Mouse (Mus musculus): ENCODE data around the gene Arhgap35. TPM values are rescaled to one million over a fixed set of nuclear protein-coding genes. Genes with fewer than 3 reads are reported as not detected.

The Arhgap35 gene
- polyA plus RNA-seq, 1 experiment: 25.7 TPM

DNA sequence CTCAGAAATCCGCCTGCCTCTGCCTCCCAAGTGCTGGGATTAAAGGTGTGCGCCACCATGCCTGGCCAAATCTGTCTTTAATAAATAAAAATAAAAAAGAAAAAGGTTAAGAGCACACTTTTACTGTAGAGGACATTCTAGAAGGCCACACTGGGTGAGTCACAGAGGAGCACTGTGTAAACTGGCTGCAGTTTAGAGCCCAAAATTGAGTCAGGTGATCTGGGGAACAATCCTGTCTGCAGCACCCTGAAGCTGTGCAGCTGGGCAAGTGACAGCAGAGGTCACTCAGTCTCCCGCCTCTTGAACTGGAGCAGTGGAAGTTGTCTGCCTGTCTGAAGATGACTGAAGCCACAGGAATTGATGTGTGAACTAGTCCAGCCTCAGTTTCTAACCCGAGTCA is 113.2 kb downstream of the Arhgap35 start:
- DNase-seq: no peak
- H3K4me1 ChIP-seq (ENCODE audit: control insufficient read depth, insufficient read depth, low read length): 0 out of 2 replicates have a peak, but pooled peaks cover 5% of the 10 kb centered on the region
- no peak overlapping the region for H3K27ac ChIP-seq (ENCODE audit: insufficient read depth, low read depth, low read length)
- 85% methylated on average over 4 of the region's 4 CpGs for WGBS
- no peaks in the 10 kb centered on the region for H3K27me3 ChIP-seq (replicated peaks; ENCODE audit: control insufficient read depth, insufficient read depth, low read length)
- TF ChIP-seq POLR2A (IDR thresholded peaks at IDR 0.05; ENCODE audit: low read depth, low read length) (no peak), CTCF (conservative IDR thresholded peaks at IDR 0.05; ENCODE audit: insufficient read depth, insufficient read length, low read depth, low read length) (no peak)
- no peaks in the 10 kb centered on the region; the same call in 1 of the 2 replicates for H3K36me3 ChIP-seq (ENCODE audit: control insufficient read depth, insufficient read depth, low read length)
- no peak overlapping the region for H3K4me3 ChIP-seq (ENCODE audit: insufficient read depth, low read depth, low read length)

DNA sequence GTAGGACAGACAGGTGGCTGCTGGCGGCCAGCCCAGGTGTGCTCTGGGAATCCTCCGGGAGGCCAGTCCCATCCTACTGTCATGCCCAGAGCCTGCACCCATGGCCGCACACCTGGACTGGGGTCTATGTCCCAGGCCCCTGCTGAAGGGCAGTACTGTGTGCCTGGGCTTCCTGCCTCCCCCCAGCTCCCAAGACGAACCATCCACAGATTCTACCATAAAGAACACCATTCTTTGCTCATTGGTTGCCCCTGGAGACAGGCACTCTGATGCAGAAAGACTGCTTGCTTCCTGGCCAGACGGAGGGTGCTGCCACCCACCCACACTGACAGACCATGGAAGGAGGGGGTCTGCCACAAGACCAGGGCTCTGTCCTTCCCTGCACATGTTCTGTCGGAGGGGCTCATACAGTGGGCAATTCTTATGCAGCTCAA is 115.1 kb downstream of the Arhgap35 start:
- WGBS: 90% methylated on average over 6 of the region's 6 CpGs
- H3K27ac ChIP-seq (ENCODE audit: insufficient read depth, low read depth, low read length): no peak overlapping the region
- DNase-seq: no peak
- H3K27me3 ChIP-seq (replicated peaks; ENCODE audit: control insufficient read depth, insufficient read depth, low read length): no peaks in the 10 kb centered on the region
- TF ChIP-seq POLR2A (IDR thresholded peaks at IDR 0.05; ENCODE audit: low read depth, low read length) (no peak), CTCF (conservative IDR thresholded peaks at IDR 0.05; ENCODE audit: insufficient read depth, insufficient read length, low read depth, low read length) (no peak)
- H3K4me1 ChIP-seq (ENCODE audit: control insufficient read depth, insufficient read depth, low read length): 0 out of 2 replicates have a peak, but pooled peaks cover 4% of the 10 kb centered on the region
- H3K4me3 ChIP-seq (ENCODE audit: insufficient read depth, low read depth, low read length): no peak overlapping the region
- H3K36me3 ChIP-seq (ENCODE audit: control insufficient read depth, insufficient read depth, low read length): no peaks in the 10 kb centered on the region

DNA sequence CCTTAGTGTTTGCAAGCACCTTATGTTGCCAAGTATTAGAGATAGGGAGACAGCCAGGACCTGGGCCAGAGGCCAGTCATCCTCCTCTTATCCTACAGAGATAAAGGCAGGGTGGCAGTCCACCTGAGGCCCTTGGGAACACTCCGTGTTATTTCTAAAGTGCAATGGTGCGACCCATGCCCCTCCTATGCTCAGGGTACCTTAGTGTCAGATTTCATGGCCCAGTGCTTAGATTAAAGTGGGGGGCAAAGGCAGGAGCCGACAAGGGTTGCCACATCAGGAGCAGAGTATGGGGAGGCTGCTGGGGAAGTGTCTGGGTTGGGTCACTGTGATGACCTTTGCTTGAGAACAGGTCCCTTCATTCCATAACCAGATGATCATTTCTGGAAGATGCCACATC is 118.5 kb downstream of the Arhgap35 start:
- Histone ChIP-seq H3K4me3 (ENCODE audit: insufficient read depth, low read depth, low read length) (no peak overlapping the region), H3K4me1 (ENCODE audit: control insufficient read depth, insufficient read depth, low read length) (no peaks in the 10 kb centered on the region), H3K27me3 (replicated peaks; ENCODE audit: control insufficient read depth, insufficient read depth, low read length) (no peaks in the 10 kb centered on the region), H3K27ac (ENCODE audit: insufficient read depth, low read depth, low read length) (no peak overlapping the region), H3K36me3 (ENCODE audit: control insufficient read depth, insufficient read depth, low read length) (no peaks in the 10 kb centered on the region)
- DNase-seq: no peak
- TF ChIP-seq CTCF (conservative IDR thresholded peaks at IDR 0.05; ENCODE audit: insufficient read depth, insufficient read length, low read depth, low read length): no peak
- whole genome bisulfite sequencing: 65% methylated on average over 3 of the region's 3 CpGs

DNA sequence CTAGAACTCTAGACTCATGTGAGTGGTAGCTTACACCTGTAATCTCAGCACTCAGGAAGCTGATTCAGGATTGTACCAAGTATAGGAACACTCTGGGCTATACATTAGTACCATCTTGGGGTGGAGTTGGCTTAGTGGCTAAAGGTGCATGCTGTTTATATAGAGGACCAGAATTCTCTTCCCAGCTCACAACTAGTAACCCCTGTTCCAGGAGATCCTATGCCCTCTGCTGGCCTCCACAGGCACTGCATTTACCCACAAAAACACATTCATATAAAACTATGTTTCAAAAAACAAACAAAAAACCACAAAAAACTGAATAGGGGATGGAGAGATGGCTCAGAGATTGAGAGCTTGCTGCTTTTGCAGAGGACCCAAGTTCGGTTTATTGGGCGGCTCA is 121.4 kb downstream of the Arhgap35 start:
- TF ChIP-seq CTCF (conservative IDR thresholded peaks at IDR 0.05; ENCODE audit: insufficient read depth, insufficient read length, low read depth, low read length) (peak; percentile 69), POLR2A (IDR thresholded peaks at IDR 0.05; ENCODE audit: low read depth, low read length) (no peak)
- 26% methylated on average over 2 of the region's 2 CpGs for WGBS
- H3K4me3 ChIP-seq (ENCODE audit: insufficient read depth, low read depth, low read length): no peak overlapping the region
- peak; percentile 46 for DNase-seq
- no peaks in the 10 kb centered on the region for H3K4me1 ChIP-seq (ENCODE audit: control insufficient read depth, insufficient read depth, low read length)
- no peak overlapping the region for H3K27ac ChIP-seq (ENCODE audit: insufficient read depth, low read depth, low read length)
- H3K36me3 ChIP-seq (ENCODE audit: control insufficient read depth, insufficient read depth, low read length): no peaks in the 10 kb centered on the region
- no peaks in the 10 kb centered on the region for H3K27me3 ChIP-seq (replicated peaks; ENCODE audit: control insufficient read depth, insufficient read depth, low read length)

DNA sequence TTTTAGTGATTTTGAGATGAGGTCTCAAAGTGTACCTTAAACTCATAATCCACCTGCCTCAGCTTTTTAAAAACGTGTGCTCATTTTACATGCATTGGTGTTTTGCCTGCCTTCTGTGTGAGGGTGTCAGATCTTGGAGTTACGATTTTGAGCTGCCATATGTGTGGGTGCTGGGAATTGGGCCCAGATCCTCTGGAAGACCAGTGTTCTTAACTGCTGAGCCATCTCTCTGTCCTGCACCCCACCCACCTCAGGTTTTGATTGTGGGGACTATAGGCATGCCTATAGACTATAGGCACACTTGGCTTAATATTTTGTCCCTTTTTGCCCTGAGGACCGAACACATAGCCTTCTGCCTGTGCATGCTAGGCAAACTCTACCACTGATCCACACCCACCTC is 122.6 kb downstream of the Arhgap35 start:
- H3K27me3 ChIP-seq (replicated peaks; ENCODE audit: control insufficient read depth, insufficient read depth, low read length): no peaks in the 10 kb centered on the region
- no peak for TF ChIP-seq CTCF (conservative IDR thresholded peaks at IDR 0.05; ENCODE audit: insufficient read depth, insufficient read length, low read depth, low read length)
- TF ChIP-seq POLR2A (IDR thresholded peaks at IDR 0.05; ENCODE audit: low read depth, low read length): no peak
- H3K27ac ChIP-seq (ENCODE audit: insufficient read depth, low read depth, low read length): no peak overlapping the region
- DNase-seq: no peak
- H3K4me3 ChIP-seq (ENCODE audit: insufficient read depth, low read depth, low read length): no peak overlapping the region
- 59% methylated on average over 3 of the region's 3 CpGs for WGBS
- H3K4me1 ChIP-seq (ENCODE audit: control insufficient read depth, insufficient read depth, low read length): no peaks in the 10 kb centered on the region
- no peaks in the 10 kb centered on the region for H3K36me3 ChIP-seq (ENCODE audit: control insufficient read depth, insufficient read depth, low read length)

DNA sequence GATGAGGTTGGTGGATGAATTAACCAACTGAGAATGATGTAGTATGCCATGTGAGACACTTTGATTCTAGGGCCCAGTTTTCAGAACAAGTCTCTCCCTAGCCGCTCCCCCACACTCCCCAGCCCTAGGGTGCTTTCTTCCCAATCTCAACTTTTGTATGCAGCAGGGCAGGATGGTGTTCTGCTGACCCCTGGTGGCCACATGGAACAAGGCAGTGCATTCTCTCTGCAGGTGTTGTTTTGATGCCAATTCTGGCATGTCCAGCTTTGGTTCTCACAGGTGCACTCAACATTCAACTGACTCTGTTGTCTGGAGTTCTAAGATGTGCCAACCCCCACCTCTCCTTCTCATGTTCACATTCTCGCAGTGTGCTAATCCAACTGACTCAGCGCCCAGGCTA is 123.0 kb downstream of the Arhgap35 start:
- Histone ChIP-seq H3K36me3 (ENCODE audit: control insufficient read depth, insufficient read depth, low read length) (no peaks in the 10 kb centered on the region), H3K27me3 (replicated peaks; ENCODE audit: control insufficient read depth, insufficient read depth, low read length) (no peaks in the 10 kb centered on the region), H3K27ac (ENCODE audit: insufficient read depth, low read depth, low read length) (no peak overlapping the region), H3K4me1 (ENCODE audit: control insufficient read depth, insufficient read depth, low read length) (no peaks in the 10 kb centered on the region), H3K4me3 (ENCODE audit: insufficient read depth, low read depth, low read length) (no peak overlapping the region)
- DNase-seq: peak; percentile 72
- WGBS: 21% methylated on average over 3 of the region's 3 CpGs
- peak; percentile 99 for TF ChIP-seq CTCF (conservative IDR thresholded peaks at IDR 0.05; ENCODE audit: insufficient read depth, insufficient read length, low read depth, low read length)
- no peak for TF ChIP-seq POLR2A (IDR thresholded peaks at IDR 0.05; ENCODE audit: low read depth, low read length)

DNA sequence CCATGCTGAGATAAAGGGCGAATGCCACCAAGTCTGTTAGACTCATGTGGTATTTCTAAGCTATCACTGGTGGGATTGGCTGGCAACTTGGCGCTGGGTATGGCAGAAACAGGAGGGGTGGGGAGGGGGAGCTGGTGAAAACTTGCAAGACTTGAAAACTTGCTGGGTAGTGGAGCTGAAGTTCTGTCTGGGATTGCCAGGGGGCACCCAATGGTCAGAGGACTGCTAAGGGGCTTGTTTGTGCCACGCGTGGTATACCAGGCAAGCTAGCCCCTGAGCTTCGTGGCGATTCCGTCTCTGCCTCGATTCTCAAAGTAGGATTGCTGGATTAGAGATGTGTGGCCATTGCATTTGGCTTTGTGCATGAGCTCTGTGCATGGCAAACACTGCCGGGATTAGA is 124.8 kb downstream of the Arhgap35 start:
- Histone ChIP-seq H3K36me3 (ENCODE audit: control insufficient read depth, insufficient read depth, low read length) (no peaks in the 10 kb centered on the region), H3K4me1 (ENCODE audit: control insufficient read depth, insufficient read depth, low read length) (no peaks in the 10 kb centered on the region), H3K27me3 (replicated peaks; ENCODE audit: control insufficient read depth, insufficient read depth, low read length) (no peaks in the 10 kb centered on the region), H3K27ac (ENCODE audit: insufficient read depth, low read depth, low read length) (no peak overlapping the region), H3K4me3 (ENCODE audit: insufficient read depth, low read depth, low read length) (no peak overlapping the region)
- peak; percentile 22 for DNase-seq
- WGBS: 84% methylated on average over 9 of the region's 9 CpGs
- no peak for TF ChIP-seq CTCF (conservative IDR thresholded peaks at IDR 0.05; ENCODE audit: insufficient read depth, insufficient read length, low read depth, low read length)
- no peak for TF ChIP-seq POLR2A (IDR thresholded peaks at IDR 0.05; ENCODE audit: low read depth, low read length)

DNA sequence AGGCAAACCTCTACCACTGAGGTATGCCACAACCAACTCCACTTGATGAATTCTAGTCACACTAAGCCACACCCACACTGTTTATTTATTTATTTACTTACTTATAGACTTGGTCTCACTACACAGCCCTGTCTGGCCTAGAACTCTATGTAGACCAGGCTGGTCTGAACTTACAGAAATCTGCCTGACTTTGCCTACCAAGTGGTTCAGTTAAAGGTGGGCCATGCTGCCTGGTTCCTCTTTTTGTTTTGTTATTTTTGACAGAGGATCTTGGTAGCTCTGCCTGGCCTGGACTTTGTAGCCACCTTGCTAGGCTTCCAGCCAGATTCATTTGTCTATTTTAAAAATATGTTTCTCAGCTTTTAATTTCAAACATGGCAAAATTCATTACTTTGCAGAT is 126.0 kb downstream of the Arhgap35 start:
- Histone ChIP-seq H3K36me3 (ENCODE audit: control insufficient read depth, insufficient read depth, low read length) (no peaks in the 10 kb centered on the region), H3K4me1 (ENCODE audit: control insufficient read depth, insufficient read depth, low read length) (no peaks in the 10 kb centered on the region), H3K27ac (ENCODE audit: insufficient read depth, low read depth, low read length) (no peak overlapping the region), H3K27me3 (replicated peaks; ENCODE audit: control insufficient read depth, insufficient read depth, low read length) (no peaks in the 10 kb centered on the region), H3K4me3 (ENCODE audit: insufficient read depth, low read depth, low read length) (no peak overlapping the region)
- no peak for TF ChIP-seq CTCF (conservative IDR thresholded peaks at IDR 0.05; ENCODE audit: insufficient read depth, insufficient read length, low read depth, low read length)
- TF ChIP-seq POLR2A (IDR thresholded peaks at IDR 0.05; ENCODE audit: low read depth, low read length): no peak
- no peak for DNase-seq
